Mouse (Mus musculus) heart, embryonic 12.5 days (tissue): Measurements from ENCODE around the gene Rin2. TPM values are rescaled to one million over a fixed set of nuclear protein-coding genes. Genes with fewer than 3 reads are reported as not detected.

Experiments used
- ATAC-seq: fragments of 200-750 bp; cut with Nextera tagmentation; 2 replicates; pipeline ENCODE4 v1.8.0; 2017; ENCODE audit warnings: moderate TSS enrichment, moderate library complexity; ENCODE audit not compliant: insufficient number of reproducible peaks, low FRiP score
- H3K27ac ChIP-seq: fragments of 300-500 bp; sonication (generic); 2 replicates; pipeline ENCODE4 v1.5.1; 2016; ENCODE audit warnings: mild to moderate bottlenecking, moderate library complexity; ENCODE audit not compliant: poor library complexity, severe bottlenecking
- H3K27me3 ChIP-seq: fragments of 300-500 bp; sonication (generic); replicated peaks from 2 replicates; pipeline ENCODE4 v1.6.1; 2016; ENCODE audit warnings: mild to moderate bottlenecking, moderate library complexity
- H3K36me3 ChIP-seq: fragments of 300-500 bp; sonication (generic); 2 replicates; pipeline ENCODE4 v1.6.1; 2016; ENCODE audit warnings: mild to moderate bottlenecking, moderate library complexity
- H3K4me1 ChIP-seq: fragments of 300-500 bp; sonication (generic); replicated peaks from 2 replicates; pipeline ENCODE4 v1.6.1; 2016; ENCODE audit warnings: mild to moderate bottlenecking
- H3K4me2 ChIP-seq: fragments of 300-500 bp; sonication (generic); 2 replicates; pipeline ENCODE4 v1.6.1; 2016; ENCODE audit warnings: mild to moderate bottlenecking, moderate library complexity
- H3K4me3 ChIP-seq: fragments of 300-500 bp; sonication (generic); 2 replicates; pipeline ENCODE4 v1.5.1; 2016; ENCODE audit warnings: mild to moderate bottlenecking
- H3K9ac ChIP-seq: fragments of 300-500 bp; sonication (generic); 2 replicates; pipeline ENCODE4 v1.6.1; 2016; ENCODE audit warnings: mild to moderate bottlenecking, moderate library complexity
- H3K9me3 ChIP-seq: fragments of 300-500 bp; sonication (generic); replicated peaks from 2 replicates; pipeline ENCODE4 v1.6.1; 2016; ENCODE audit warnings: mild to moderate bottlenecking, moderate library complexity
- WGBS: fragments of 180-500 bp; shearing (Covaris S2); methylation state at CpG from one replicate; pipeline ENCODE4 v1.1.7; 2016; 5-methylcytosine and 5-hydroxymethylcytosine counted together
- polyA plus RNA-seq: library from polyadenylated mRNA; unstranded; fragments of >200 nt; fragmentation: Nextera tagmentation; extraction: Ambion mirVana; gene quantifications from 2 replicates; pipeline ENCODE4 v1.2.1, GENCODE M21; 2016

Gene Rin2
- polyA plus RNA-seq, 1 experiment from 2014 or later, result 19.0 TPM

- H3K4me1 ChIP-seq, result peaks cover 18% of the 10 kb centered on the region; the same call in 1 of the 2 replicates
- H3K9ac ChIP-seq, result no peak overlapping the region
- H3K4me3 ChIP-seq, result no peak overlapping the region
- peaks cover 31% of the 10 kb centered on the region for H3K36me3 ChIP-seq
- no peak overlapping the region for H3K4me2 ChIP-seq
- no peak overlapping the region for H3K27ac ChIP-seq
- H3K9me3 ChIP-seq, result peaks cover 8% of the 10 kb centered on the region
- H3K27me3 ChIP-seq, result no peaks in the 10 kb centered on the region
- WGBS, result 54% methylated on average over 5 of the region's 5 CpGs
- no peak for ATAC-seq
Observed at GRCm38 (mm10) chr2:145810676-145811075, 135.7 kb downstream of the Rin2 start.

- no peak overlapping the region for H3K4me2 ChIP-seq
- no peak overlapping the region for H3K27ac ChIP-seq
- peaks cover 23% of the 10 kb centered on the region for H3K9me3 ChIP-seq
- peaks cover 24% of the 10 kb centered on the region for H3K4me1 ChIP-seq
- H3K4me3 ChIP-seq, result no peak overlapping the region
- no peak for ATAC-seq
- no peaks in the 10 kb centered on the region for H3K27me3 ChIP-seq
- H3K9ac ChIP-seq, result no peak overlapping the region
- H3K36me3 ChIP-seq, result peaks cover 27% of the 10 kb centered on the region
- 73% methylated on average over 1 of the region's 1 CpGs for WGBS
Observed at GRCm38 (mm10) chr2:145812818-145813217, 137.8 kb downstream of the Rin2 start.

- H3K36me3 ChIP-seq, result peaks cover 14% of the 10 kb centered on the region
- H3K27ac ChIP-seq, result peak overlapping the region; percentile 58
- H3K4me3 ChIP-seq, result no peak overlapping the region
- ATAC-seq, result no peak
- 10% methylated on average over 5 of the region's 5 CpGs for WGBS
- no peaks in the 10 kb centered on the region for H3K27me3 ChIP-seq
- no peak overlapping the region for H3K4me2 ChIP-seq
- H3K9ac ChIP-seq, result no peak overlapping the region
- H3K9me3 ChIP-seq, result peaks cover 16% of the 10 kb centered on the region
- peaks cover 34% of the 10 kb centered on the region for H3K4me1 ChIP-seq
Observed at GRCm38 (mm10) chr2:145817195-145817594, 142.2 kb downstream of the Rin2 start.

DNA sequence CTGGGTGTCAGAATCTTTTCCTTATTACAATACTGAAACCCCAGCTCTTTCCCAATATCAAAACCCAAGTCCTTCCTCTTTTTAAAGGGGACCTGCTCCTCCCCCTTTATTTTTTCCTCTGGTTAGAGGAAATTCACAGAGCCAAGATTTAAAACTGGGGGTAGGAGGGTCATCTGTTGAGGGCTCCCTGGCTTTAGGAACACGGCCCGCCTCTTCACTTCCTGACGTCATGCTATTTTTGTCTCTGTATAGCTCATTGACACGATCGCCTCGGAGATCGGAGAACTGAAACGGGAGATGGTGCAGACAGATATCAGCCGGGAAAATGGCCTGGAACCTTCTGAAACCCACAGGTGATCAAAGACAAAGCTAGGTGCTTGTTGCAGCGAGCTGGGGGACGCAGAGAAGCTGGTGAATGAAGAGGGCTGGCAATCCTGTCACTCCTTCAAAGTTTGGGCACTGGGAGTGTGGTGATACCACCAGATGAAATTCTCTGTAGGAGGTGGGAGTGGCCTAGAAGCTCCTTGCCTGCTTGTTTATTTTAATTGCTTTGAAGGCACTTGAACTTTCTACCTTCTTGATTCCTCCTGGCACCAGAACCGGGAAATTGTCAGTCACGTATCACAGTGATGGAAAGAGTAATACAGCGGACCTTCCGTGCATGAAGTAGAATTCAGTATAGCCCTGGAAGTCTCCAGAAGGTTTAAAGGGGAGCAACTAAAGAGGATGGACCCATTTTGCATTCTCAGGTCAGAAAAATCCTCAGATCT, 147.2 kb downstream of the Rin2 start:
- WGBS, result 63% methylated on average over 15 of the region's 15 CpGs

DNA sequence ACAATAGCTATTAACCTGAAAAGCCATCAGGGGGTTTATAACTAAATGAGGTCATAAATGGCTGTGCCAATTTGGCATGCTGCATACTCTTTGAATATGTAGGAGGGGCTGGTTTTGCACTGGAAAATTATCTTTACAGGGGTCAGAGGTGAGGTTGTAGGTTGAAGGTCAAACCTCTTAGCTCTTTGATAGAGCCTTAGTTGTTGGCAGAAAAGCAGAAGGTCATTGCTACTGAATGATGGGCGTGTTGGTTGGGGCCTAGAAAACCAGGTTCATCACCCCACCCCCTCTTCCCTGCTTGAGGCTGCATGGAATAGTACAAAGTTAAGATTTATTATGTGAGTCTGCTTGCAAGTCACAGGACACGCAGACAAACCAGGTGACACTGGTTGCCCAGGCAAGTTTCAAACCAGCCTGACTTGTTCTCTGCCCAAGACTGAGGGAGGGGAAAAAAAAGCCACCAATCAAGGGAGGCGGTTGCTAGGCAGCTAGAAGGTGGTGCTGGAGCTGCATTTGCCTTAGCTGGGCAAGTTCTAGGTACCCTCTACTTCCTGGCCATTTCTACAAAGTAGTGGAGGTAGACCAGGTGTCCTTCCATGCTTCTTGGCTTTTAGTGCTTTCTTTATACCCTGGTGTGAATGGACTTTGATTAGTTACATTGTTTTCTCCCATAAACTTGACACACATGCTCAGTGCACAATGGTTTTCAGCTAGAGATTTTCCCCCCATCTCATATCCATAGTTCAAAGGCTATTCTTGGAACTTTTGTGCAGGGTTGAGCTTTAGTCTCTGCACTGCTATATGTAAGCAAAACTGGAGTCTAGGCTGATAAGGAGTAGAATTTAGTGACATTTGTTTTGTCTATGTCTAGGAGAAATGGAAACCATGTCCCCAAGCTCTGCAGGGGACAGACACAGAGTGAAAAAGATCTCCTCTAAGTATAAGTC, 148.0 kb downstream of the Rin2 start:
- H3K27me3 ChIP-seq, result no peaks in the 10 kb centered on the region
- WGBS, result 79% methylated on average over 3 of the region's 3 CpGs
- H3K4me2 ChIP-seq, result no peak overlapping the region
- peaks cover 9% of the 10 kb centered on the region for H3K36me3 ChIP-seq
- no peak overlapping the region for H3K27ac ChIP-seq
- peaks cover 22% of the 10 kb centered on the region for H3K4me1 ChIP-seq
- no peak for ATAC-seq
- no peak overlapping the region for H3K9ac ChIP-seq
- H3K9me3 ChIP-seq, result no peaks in the 10 kb centered on the region
- no peak overlapping the region for H3K4me3 ChIP-seq

More for the DNA sequence above, 147.2 kb downstream of the Rin2 start:
- no peaks in the 10 kb centered on the region for H3K27me3 ChIP-seq
- H3K27ac ChIP-seq, result no peak overlapping the region
- peak overlapping the region; percentile 12; the same call in 1 of the 2 replicates for H3K4me2 ChIP-seq
- peaks cover 30% of the 10 kb centered on the region for H3K4me1 ChIP-seq
- ATAC-seq, result no peak
- no peak overlapping the region for H3K9ac ChIP-seq
- peaks cover 9% of the 10 kb centered on the region for H3K36me3 ChIP-seq
- no peaks in the 10 kb centered on the region for H3K9me3 ChIP-seq
- H3K4me3 ChIP-seq, result no peak overlapping the region

GRCm38 (mm10) chr2:145824749-145825148, 149.7 kb downstream of the Rin2 start:
- Histone ChIP-seq H3K4me2 (no peak overlapping the region), H3K4me3 (no peak overlapping the region), H3K4me1 (peaks cover 15% of the 10 kb centered on the region), H3K36me3 (peaks cover 9% of the 10 kb centered on the region), H3K27ac (no peak overlapping the region), H3K27me3 (no peaks in the 10 kb centered on the region), H3K9me3 (no peaks in the 10 kb centered on the region), H3K9ac (no peak overlapping the region)
- 82% methylated on average over 3 of the region's 3 CpGs for WGBS
- no peak for ATAC-seq

- no peak overlapping the region for H3K4me3 ChIP-seq
- no peak overlapping the region for H3K9ac ChIP-seq
- no peak for ATAC-seq
- no peaks in the 10 kb centered on the region for H3K9me3 ChIP-seq
- no peak overlapping the region for H3K4me2 ChIP-seq
- peaks cover 15% of the 10 kb centered on the region for H3K4me1 ChIP-seq
- H3K27ac ChIP-seq, result no peak overlapping the region
- H3K27me3 ChIP-seq, result no peaks in the 10 kb centered on the region
- 97% methylated on average over 10 of the region's 10 CpGs for WGBS
- H3K36me3 ChIP-seq, result peaks cover 9% of the 10 kb centered on the region
Observed at GRCm38 (mm10) chr2:145825221-145825620, 150.2 kb downstream of the Rin2 start.

- H3K4me1 ChIP-seq, result peaks cover 22% of the 10 kb centered on the region
- no peak for ATAC-seq
Observed at GRCm38 (mm10) chr2:145827930-145828329, 152.9 kb downstream of the Rin2 start.

DNA sequence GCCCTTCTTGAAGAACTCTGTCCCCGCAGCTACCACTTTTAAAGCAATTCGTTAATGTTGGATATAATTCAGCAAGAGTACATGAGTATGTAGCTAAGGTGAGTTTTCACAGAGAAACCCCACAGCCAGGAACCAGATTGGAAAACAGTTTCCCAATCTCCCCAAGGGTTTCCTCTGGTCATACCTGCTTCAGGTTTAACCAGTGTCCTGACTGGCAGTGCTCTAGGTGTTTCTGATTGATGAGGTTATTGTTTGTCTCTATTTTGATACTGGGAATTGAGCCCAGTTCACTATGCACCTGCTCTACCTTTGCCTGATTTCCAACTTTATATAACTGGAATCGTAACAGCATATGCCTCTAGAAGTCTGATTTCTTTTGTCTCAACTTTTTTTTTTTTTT, 153.6 kb downstream of the Rin2 start:
- no peak overlapping the region for H3K27ac ChIP-seq
- peaks cover 20% of the 10 kb centered on the region for H3K4me1 ChIP-seq
- no peaks in the 10 kb centered on the region; the same call in 1 of the 2 replicates for H3K36me3 ChIP-seq
- H3K4me3 ChIP-seq, result no peak overlapping the region
- H3K9ac ChIP-seq, result no peak overlapping the region
- no peak for ATAC-seq
- WGBS, result 89% methylated on average over 3 of the region's 3 CpGs
- no peak overlapping the region for H3K4me2 ChIP-seq
- H3K9me3 ChIP-seq, result no peaks in the 10 kb centered on the region
- no peaks in the 10 kb centered on the region for H3K27me3 ChIP-seq

More at GRCm38 (mm10) chr2:145827930-145828329, 152.9 kb downstream of the Rin2 start:
- Histone ChIP-seq H3K27ac (no peak overlapping the region), H3K9me3 (no peaks in the 10 kb centered on the region), H3K4me3 (no peak overlapping the region), H3K9ac (no peak overlapping the region), H3K36me3 (peaks cover 3% of the 10 kb centered on the region), H3K27me3 (no peaks in the 10 kb centered on the region), H3K4me2 (no peak overlapping the region)
- WGBS, result 75% methylated on average over 2 of the region's 2 CpGs

- Histone ChIP-seq H3K9ac (no peak overlapping the region), H3K36me3 (no peaks in the 10 kb centered on the region; the same call in 1 of the 2 replicates), H3K4me3 (no peak overlapping the region), H3K9me3 (no peaks in the 10 kb centered on the region), H3K27me3 (no peaks in the 10 kb centered on the region), H3K4me1 (peaks cover 20% of the 10 kb centered on the region), H3K27ac (no peak overlapping the region), H3K4me2 (no peak overlapping the region)
- no peak for ATAC-seq
- WGBS, result 75% methylated on average over 4 of the region's 4 CpGs
Observed at GRCm38 (mm10) chr2:145829231-145829630, 154.2 kb downstream of the Rin2 start.

DNA sequence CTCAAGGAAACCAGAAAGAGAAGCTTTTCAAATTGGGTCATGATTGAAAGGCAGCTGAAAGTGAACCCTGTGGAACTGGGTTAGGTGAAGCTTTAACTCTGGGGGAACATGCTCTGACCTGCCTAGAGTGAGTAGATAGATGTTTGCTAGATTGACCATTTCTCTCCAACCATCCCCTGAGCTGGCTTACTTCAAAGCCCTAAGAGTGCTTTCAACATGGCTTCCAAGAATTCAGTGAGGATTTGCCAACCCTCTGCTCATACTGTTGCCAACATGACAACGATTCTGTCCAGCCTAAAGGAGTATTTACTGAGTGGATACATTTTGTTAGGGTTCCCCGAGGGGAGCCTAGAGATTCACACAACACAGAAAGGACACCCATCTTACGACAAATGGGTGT, 155.4 kb downstream of the Rin2 start:
- Histone ChIP-seq H3K27ac (no peak overlapping the region), H3K27me3 (no peaks in the 10 kb centered on the region), H3K4me3 (no peak overlapping the region), H3K4me1 (peaks cover 20% of the 10 kb centered on the region), H3K36me3 (0 out of 2 replicates have a peak, but pooled peaks cover 1% of the 10 kb centered on the region), H3K4me2 (no peak overlapping the region), H3K9ac (no peak overlapping the region), H3K9me3 (no peaks in the 10 kb centered on the region)
- ATAC-seq, result no peak
- WGBS, result 82% methylated on average over 3 of the region's 3 CpGs
